Mouse (Mus musculus) hematopoietic stem cell, adult 5-6 weeks (primary cell): ENCODE measurements around the gene Cnp. TPM values are rescaled to one million over a fixed set of nuclear protein-coding genes. Genes with fewer than 3 reads are reported as not detected.
"Not testable (repeated sequence)": the region's sequence is repeated elsewhere in the genome, so short reads cannot be mapped to it uniquely, and the experiment has no call there.

Experiments
- ATAC-seq, 2 experiments: fragments of 125-278 bp in 1 of 2; replicated peaks in 1 of 2; 2 replicates each; pipeline ENCODE4 v1.8.0; 2016 to 2017; ENCODE audit warnings: inconsistent platforms in 2 of 2, mild to moderate bottlenecking in 2 of 2, moderate number of reproducible peaks in 2 of 2, low read depth in 1 of 2, moderate TSS enrichment in 1 of 2; ENCODE audit not compliant: low FRiP score in 2 of 2, poor library complexity in 2 of 2, severe bottlenecking in 2 of 2, insufficient read depth in 1 of 2, low TSS enrichment in 1 of 2
- total RNA-seq: library from RNA; stranded (forward); fragments of 172-1452, 232-1000 nt; gene quantifications from 2 replicates; pipeline ENCODE4 v1.2.3, GENCODE M21; 2017

The Cnp gene
- total RNA-seq, 1 experiment from 2014 or later: 27.5 TPM

- no peak for ATAC-seq
Measured at GRCm38 (mm10) chr11:100576256-100576655, 1.6 kb downstream of the Cnp start.

- ATAC-seq: no peak
Measured at GRCm38 (mm10) chr11:100577852-100578599, 3.3 kb downstream of the Cnp start.

GRCm38 (mm10) chr11:100579116-100579799, 4.6 kb downstream of the Cnp start:
- ATAC-seq: no peak

- no peak for ATAC-seq
Measured at GRCm38 (mm10) chr11:100580275-100580674, 5.6 kb downstream of the Cnp start.

- peak; percentile 21 to 40; a peak in 1 of 4 replicates for ATAC-seq
Measured at GRCm38 (mm10) chr11:100581756-100582155, 7.1 kb downstream of the Cnp start.

GRCm38 (mm10) chr11:100582413-100582812, 7.7 kb downstream of the Cnp start:
- ATAC-seq: not testable (repeated sequence)

GRCm38 (mm10) chr11:100582836-100583235, 8.1 kb downstream of the Cnp start:
- ATAC-seq: peak; percentile 11 to 54; a peak in 1 of 4 replicates

- no peak for ATAC-seq
Measured at GRCm38 (mm10) chr11:100584561-100584961, 9.9 kb downstream of the Cnp start.

- ATAC-seq: no peak
Measured at GRCm38 (mm10) chr11:100585148-100585547, 10.4 kb downstream of the Cnp start.

GRCm38 (mm10) chr11:100588462-100588861, 13.8 kb downstream of the Cnp start:
- ATAC-seq: no peak

- no peak for ATAC-seq
Measured at GRCm38 (mm10) chr11:100592346-100593046, 17.8 kb downstream of the Cnp start.

- no peak for ATAC-seq
Measured at GRCm38 (mm10) chr11:100594608-100595007, 19.9 kb downstream of the Cnp start.

GRCm38 (mm10) chr11:100595533-100595932, 20.8 kb downstream of the Cnp start:
- no peak for ATAC-seq

GRCm38 (mm10) chr11:100598074-100598473, 23.4 kb downstream of the Cnp start:
- ATAC-seq: no peak

GRCm38 (mm10) chr11:100601372-100601771, 26.7 kb downstream of the Cnp start:
- ATAC-seq: no peak

- ATAC-seq: no peak
Measured at GRCm38 (mm10) chr11:100603155-100603554, 28.5 kb downstream of the Cnp start.

GRCm38 (mm10) chr11:100603813-100604212, 29.1 kb downstream of the Cnp start:
- no peak for ATAC-seq

- no peak for ATAC-seq
Measured at GRCm38 (mm10) chr11:100604321-100605005, 29.8 kb downstream of the Cnp start.
